In genomic region chr10:12867733-12868188, GRCm38 (mm10) we compare ENCODE assay signal across 8 mouse cellular contexts. TPM values are rescaled to one million over a fixed set of nuclear protein-coding genes. Genes with fewer than 3 reads are reported as not detected.
A peak's percentile ranks its signal among the peaks of the same experiment; 100 is the strongest.
DNase-seq lines count a peak whose midpoint lies in the region; ATAC-seq and TF ChIP-seq lines count a peak whose summit lies in the region.

No protein-coding gene starts in this region.

- ATAC-seq in midbrain, embryonic 12.5 days (ENCODE audit: low FRiP score, low read depth), result no peak
- ATAC-seq in monocyte, adult 5-6 weeks (replicated peaks; ENCODE audit: insufficient number of reproducible peaks, low FRiP score, low TSS enrichment, poor library complexity, severe bottlenecking), result no peak

- no peak for TF ChIP-seq POLR2A in bone marrow macrophage, adult 2 months (IDR thresholded peaks at IDR 0.05; ENCODE audit: borderline replicate concordance, low read depth, low read length)

- H3K27ac ChIP-seq in bone marrow macrophage, adult 2 months (ENCODE audit: insufficient read depth, low read depth, low read length), result no peak overlapping the region
- H3K27ac ChIP-seq in midbrain, embryonic 12.5 days (replicated peaks), result no peak overlapping the region

- peak overlapping the region; percentile 96 for H3K4me2 ChIP-seq in midbrain, embryonic 12.5 days (replicated peaks)

- peak overlapping the region; percentile 70 for H3K4me3 ChIP-seq in bone marrow macrophage, adult 2 months (ENCODE audit: insufficient read depth, low read length)
- H3K4me3 ChIP-seq in midbrain, embryonic 12.5 days, result peak overlapping the region; percentile 79

- intact Hi-C loops in left cerebral cortex, postnatal 14 days (cut with DNase I), result loop anchor here (5.0 kb wide), 1 partner anchor 50 kb away; no protein-coding TSS in a partner anchor

- peak overlapping the region; percentile 75 for H3K9ac ChIP-seq in midbrain, embryonic 12.5 days (replicated peaks)

- peak; percentile 38 for DNase-seq in kidney, adult 18-20 months
- DNase-seq in kidney, postnatal 25 days, result no peak
- peak; percentile 12 for DNase-seq in heart, postnatal 4 days
- DNase-seq in spleen, postnatal 14 days (ENCODE audit: low spot score in 2 of 2), result no peak
- DNase-seq in left cerebral cortex, postnatal 14 days (ENCODE audit: low spot score in 2 of 2), result no peak

- H3K9me3 ChIP-seq in midbrain, embryonic 12.5 days, result no peaks in the 10 kb centered on the region

- under 1% methylated on average over 12 of the region's 12 CpGs for WGBS in midbrain, embryonic 12.5 days

- no peak for TF ChIP-seq CTCF in bone marrow macrophage, adult 2 months (IDR thresholded peaks at IDR 0.05; ENCODE audit: low read depth, low read length)

- H3K4me1 ChIP-seq in bone marrow macrophage, adult 2 months (ENCODE audit: control insufficient read depth, insufficient read depth, low read length), result peaks cover 6% of the 10 kb centered on the region
- H3K4me1 ChIP-seq in midbrain, embryonic 12.5 days, result peaks cover 17% of the 10 kb centered on the region

- peaks cover 10% of the 10 kb centered on the region; the same call in 1 of the 2 replicates for H3K27me3 ChIP-seq in midbrain, embryonic 12.5 days

- no peaks in the 10 kb centered on the region for H3K36me3 ChIP-seq in midbrain, embryonic 12.5 days

RNA-seq across cellular contexts. Expression of gene Utrn, which starts 1.4 kb away (rescaled TPM):
- 14.5 and 18.1 TPM in 2 replicates for polyA plus RNA-seq in bone marrow macrophage, adult 2 months (2012; ENCODE audit: insufficient read depth, insufficient read length, missing spikeins)
- 100 to 1,000 TPM in 1 of 2 experiments, 10 to 100 TPM in 1; 95.0 to 104 TPM for total RNA-seq in heart, postnatal 4 days (2021)
- polyA plus RNA-seq in midbrain, embryonic 12.5 days (2016; fragmentation: Nextera tagmentation; extraction: Ambion mirVana), result 37.3 and 41.2 TPM in 2 replicates
- total RNA-seq in left cerebral cortex, postnatal 14 days (2021), result 10 to 100 TPM; 47.9 to 50.3 TPM
- 61.8 to 169 TPM (median 72.5 TPM) in 3 replicates for total RNA-seq in monocyte, adult 5-6 weeks (2017)

Comparison
In these comparisons a context has a peak if more than half of its experiments do, and no peak if none do; other contexts are left out.
1. DNase-seq: peak in kidney, adult 18-20 months (single experiment) and heart, postnatal 4 days (single experiment); none in kidney, postnatal 25 days (0 of 2), spleen, postnatal 14 days (0 of 2) and left cerebral cortex, postnatal 14 days (0 of 2).